Mouse (Mus musculus): ENCODE results near the gene Lce1e. TPM values are rescaled to one million over a fixed set of nuclear protein-coding genes. Genes with fewer than 3 reads are reported as not detected.

Gene Lce1e
- not detected in 2 replicates for polyA plus RNA-seq (2012; rRNA removed)

GRCm38 (mm10) chr3:92708974-92709373 lies at the start of gene Lce1e:
Gene Lce1e (minus strand): TSS chr3:92709074.

GRCm38 (mm10) chr3:92752238-92752637 lies 43.4 kb upstream of the Lce1e start, which contains the start of gene Lce1g:
Gene Lce1g (minus strand): TSS chr3:92752338.

GRCm38 (mm10) chr3:92738996-92739395 lies 30.1 kb upstream of the Lce1e start, which contains the start of gene Gm38119:
Gene Gm38119 (minus strand): TSS chr3:92739096.

GRCm38 (mm10) chr3:92720250-92720649 lies 11.4 kb upstream of the Lce1e start, which contains the start of gene Lce1f:
Gene Lce1f (minus strand): TSS chr3:92720350.

GRCm38 (mm10) chr3:92687110-92687509 lies 21.8 kb downstream of the Lce1e start, which contains the start of gene Lce1d:
Gene Lce1d (minus strand): TSS chr3:92687210.

GRCm38 (mm10) chr3:92678947-92679346 lies 29.9 kb downstream of the Lce1e start, which contains the start of gene Lce1c:
Gene Lce1c (plus strand): TSS chr3:92679247.

GRCm38 (mm10) chr3:92670215-92670614 lies 38.7 kb downstream of the Lce1e start, which contains the start of gene Lce1a2:
Gene Lce1a2 (minus strand): TSS chr3:92670315.

Other genes with a start within 250 kb of the Lce1e start
- gene Sprr1a, start 223.2 kb downstream of the Lce1e start, polyA plus RNA-seq (2012; rRNA removed), result 0.07 and 0.25 TPM in 2 replicates
- gene Sprr4, start 208.6 kb downstream of the Lce1e start, polyA plus RNA-seq (2012; rRNA removed), result not detected in 2 replicates
- not detected in 2 replicates for gene 2310046K23Rik, start 174.6 kb downstream of the Lce1e start, polyA plus RNA-seq (2012; rRNA removed)
- gene Ivl, start 135.3 kb downstream of the Lce1e start, polyA plus RNA-seq (2012; rRNA removed), result not detected in 2 replicates
- gene Smcp, start 120.1 kb downstream of the Lce1e start, polyA plus RNA-seq (2012; rRNA removed), result not detected in 2 replicates
- gene 2210017I01Rik, start 101.6 kb downstream of the Lce1e start, polyA plus RNA-seq (2012; rRNA removed), result not detected in 2 replicates
- not detected in 2 replicates for gene Lce6a, start 87.4 kb downstream of the Lce1e start, polyA plus RNA-seq (2012; rRNA removed)
- gene Lce1a1, start 60.8 kb downstream of the Lce1e start, polyA plus RNA-seq (2012; rRNA removed), result not detected in 2 replicates
- gene Lce1b, start 52.1 kb downstream of the Lce1e start, polyA plus RNA-seq (2012; rRNA removed), result not detected in 2 replicates
- gene Lce1a2, start 38.8 kb downstream of the Lce1e start, polyA plus RNA-seq (2012; rRNA removed), result not detected in 2 replicates
- not detected in 2 replicates for gene Lce1c, start 29.8 kb downstream of the Lce1e start, polyA plus RNA-seq (2012; rRNA removed)
- gene Lce1d, start 21.9 kb downstream of the Lce1e start, polyA plus RNA-seq (2012; rRNA removed), result not detected in 2 replicates
- gene Lce1f, start 11.3 kb upstream of the Lce1e start, polyA plus RNA-seq (2012; rRNA removed), result not detected in 2 replicates
- gene Gm38119, start 30.0 kb upstream of the Lce1e start, polyA plus RNA-seq (2012; rRNA removed), result not detected in 2 replicates
- not detected in 2 replicates for gene Lce1g, start 43.3 kb upstream of the Lce1e start, polyA plus RNA-seq (2012; rRNA removed)
- not detected in 2 replicates for gene Lce1h, start 56.0 kb upstream of the Lce1e start, polyA plus RNA-seq (2012; rRNA removed)
- not detected in 2 replicates for gene Lce1i, start 69.8 kb upstream of the Lce1e start, polyA plus RNA-seq (2012; rRNA removed)
- gene Lce1j, start 81.4 kb upstream of the Lce1e start, polyA plus RNA-seq (2012; rRNA removed), result not detected in 2 replicates
- not detected in 2 replicates for gene Lce1k, start 98.8 kb upstream of the Lce1e start, polyA plus RNA-seq (2012; rRNA removed)
- not detected in 2 replicates for gene Kprp, start 118.2 kb upstream of the Lce1e start, polyA plus RNA-seq (2012; rRNA removed)
- gene Lce1l, start 142.2 kb upstream of the Lce1e start, polyA plus RNA-seq (2012; rRNA removed), result not detected in 2 replicates
- not detected in 2 replicates for gene 2310050C09Rik, start 161.1 kb upstream of the Lce1e start, polyA plus RNA-seq (2012; rRNA removed)
- gene Lce3a, start 217.2 kb upstream of the Lce1e start, polyA plus RNA-seq (2012; rRNA removed), result not detected in 2 replicates
- gene Lce3b, start 223.9 kb upstream of the Lce1e start, polyA plus RNA-seq (2012; rRNA removed), result not detected in 2 replicates
- not detected in 2 replicates for gene Lce3c, start 235.4 kb upstream of the Lce1e start, polyA plus RNA-seq (2012; rRNA removed)
- not detected in 2 replicates for gene Lce3d, start 248.3 kb upstream of the Lce1e start, polyA plus RNA-seq (2012; rRNA removed)